ENCODE assay signal across 18 mouse cellular contexts in the genomic region with DNA sequence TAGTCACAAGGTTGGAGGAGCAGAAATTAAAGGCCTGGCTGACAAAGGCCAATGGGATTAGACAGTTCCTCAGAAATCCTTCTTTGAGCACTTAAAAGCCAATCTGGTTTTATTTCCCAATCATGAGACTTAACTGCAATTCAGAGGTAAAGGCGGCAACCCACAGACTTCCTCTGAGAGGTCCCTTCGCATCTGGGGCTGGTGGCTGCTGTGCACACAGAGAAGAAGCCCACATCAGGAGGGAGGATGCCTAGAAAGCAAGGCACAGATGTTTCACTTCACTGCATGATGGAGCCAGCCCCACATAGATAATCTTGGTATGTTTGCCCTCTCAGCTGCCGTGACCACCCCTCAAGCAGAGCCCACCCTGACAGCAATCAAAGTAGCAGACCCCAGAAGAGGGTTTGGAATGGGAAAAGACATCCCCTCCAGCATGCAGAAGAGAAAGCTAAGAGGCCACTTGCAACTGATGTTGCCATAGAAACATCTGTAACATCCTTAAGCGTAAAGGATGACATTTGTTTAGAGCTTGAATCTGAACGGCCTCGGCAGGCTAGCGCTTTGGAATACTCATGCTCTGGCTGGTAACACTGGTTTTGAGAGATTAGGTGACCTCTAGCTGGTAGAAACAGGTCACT.
A peak's percentile ranks its signal among the peaks of the same experiment; 100 is the strongest.
DNase-seq lines count a peak whose midpoint lies in the region; ATAC-seq lines count a peak whose summit lies in the region.
"Had no signal": no experiment of that assay in that cellular context is flagged by ENCODE, and none has a peak within 500 bp of the region (broad histone marks: within the 10 kb centered on the region; RNA-seq: fewer than 3 reads in every experiment).

No protein-coding gene starts in this region.

- H3K4me3 ChIP-seq in forebrain, embryonic 15.5 days: no peak overlapping the region
- no peak overlapping the region for H3K4me3 ChIP-seq in forebrain, embryonic 11.5 days (ENCODE audit: low read depth, low read length)
- no peak overlapping the region for H3K4me3 ChIP-seq in neural tube, embryonic 15.5 days (replicated peaks)
- H3K4me3 ChIP-seq in midbrain, embryonic 15.5 days: no peak overlapping the region
- H3K4me3 ChIP-seq: intestine, embryonic 15.5 days; limb, embryonic 13.5 days; liver, embryonic 15.5 days; myocyte had no signal

- no peak overlapping the region for H3K9ac ChIP-seq in forebrain, embryonic 15.5 days (replicated peaks)
- no peak overlapping the region for H3K9ac ChIP-seq in forebrain, embryonic 11.5 days (ENCODE audit: low read length)
- no peak overlapping the region for H3K9ac ChIP-seq in neural tube, embryonic 15.5 days (replicated peaks)
- H3K9ac ChIP-seq in midbrain, embryonic 15.5 days: no peak overlapping the region
- H3K9ac ChIP-seq: intestine, embryonic 15.5 days; limb, embryonic 13.5 days; liver, embryonic 15.5 days had no signal

- H3K4me2 ChIP-seq in forebrain, embryonic 15.5 days (replicated peaks): no peak overlapping the region
- no peak overlapping the region for H3K4me2 ChIP-seq in forebrain, embryonic 11.5 days (ENCODE audit: low read depth, low read length, severe bottlenecking)
- no peak overlapping the region for H3K4me2 ChIP-seq in neural tube, embryonic 15.5 days
- H3K4me2 ChIP-seq in midbrain, embryonic 15.5 days: no peak overlapping the region
- H3K4me2 ChIP-seq: intestine, embryonic 15.5 days; limb, embryonic 13.5 days; liver, embryonic 15.5 days had no signal

- no peaks in the 10 kb centered on the region for H3K27me3 ChIP-seq in forebrain, embryonic 15.5 days
- no peaks in the 10 kb centered on the region for H3K27me3 ChIP-seq in forebrain, embryonic 11.5 days (ENCODE audit: control insufficient read depth, insufficient read depth, low read length)
- H3K27me3 ChIP-seq in neural tube, embryonic 15.5 days (replicated peaks): no peaks in the 10 kb centered on the region
- H3K27me3 ChIP-seq in midbrain, embryonic 15.5 days (replicated peaks): no peaks in the 10 kb centered on the region
- H3K27me3 ChIP-seq: intestine, embryonic 15.5 days; limb, embryonic 13.5 days had no signal

- 0 out of 2 replicates have a peak, but pooled peaks have one; percentile 30 for ATAC-seq in forebrain, embryonic 15.5 days (replicated peaks)
- ATAC-seq in forebrain, embryonic 11.5 days (replicated peaks; ENCODE audit: low FRiP score): no peak
- peak; percentile 40; the same call in 1 of the 2 replicates for ATAC-seq in neural tube, embryonic 15.5 days (ENCODE audit: low FRiP score)
- peak; percentile 53; the same call in 1 of the 2 replicates for ATAC-seq in midbrain, embryonic 15.5 days (replicated peaks)
- ATAC-seq: activated CD4-positive, CD25-positive, alpha-beta regulatory T cell, adult 4 months; intestine, embryonic 15.5 days had no signal

- H3K4me1 ChIP-seq in forebrain, embryonic 15.5 days: peaks cover 29% of the 10 kb centered on the region
- peaks cover 4% of the 10 kb centered on the region; the same call in 1 of the 2 replicates for H3K4me1 ChIP-seq in forebrain, embryonic 11.5 days (replicated peaks; ENCODE audit: control insufficient read depth, insufficient read depth, low read length)
- 0 out of 2 replicates have a peak, but pooled peaks cover 13% of the 10 kb centered on the region for H3K4me1 ChIP-seq in neural tube, embryonic 15.5 days
- H3K4me1 ChIP-seq in midbrain, embryonic 15.5 days: peaks cover 34% of the 10 kb centered on the region
- H3K4me1 ChIP-seq: liver, embryonic 15.5 days had no signal

- no peaks in the 10 kb centered on the region for H3K9me3 ChIP-seq in forebrain, embryonic 15.5 days
- no peaks in the 10 kb centered on the region for H3K9me3 ChIP-seq in forebrain, embryonic 11.5 days (ENCODE audit: control insufficient read depth, low read length)
- no peaks in the 10 kb centered on the region for H3K9me3 ChIP-seq in neural tube, embryonic 15.5 days (replicated peaks)
- H3K9me3 ChIP-seq in midbrain, embryonic 15.5 days: no peaks in the 10 kb centered on the region
- H3K9me3 ChIP-seq: intestine, embryonic 15.5 days; limb, embryonic 13.5 days; liver, embryonic 15.5 days had no signal

- DNase-seq in forebrain, embryonic 11.5 days (ENCODE audit: low spot score): no peak
- DNase-seq in neural tube, embryonic 10.5 days (ENCODE audit: extremely low spot score, low spot score): no peak
- peak; percentile 22 to 33 for DNase-seq in thymus, postnatal 36 days
- no peak for DNase-seq in lung, postnatal 14 days
- no peak for DNase-seq in heart, postnatal 14 days
- DNase-seq: adrenal gland, postnatal 25 days; cerebellum, postnatal 10 days; heart, adult 18-20 months; lung, postnatal 4 days; right cerebral cortex, postnatal 25 days had no signal

- 65% methylated on average over 7 of the region's 7 CpGs for WGBS in forebrain, embryonic 15.5 days
- 73% methylated on average over 7 of the region's 7 CpGs for WGBS in forebrain, embryonic 11.5 days
- 49% methylated on average over 7 of the region's 7 CpGs for WGBS in neural tube, embryonic 15.5 days
- 32% methylated on average over 7 of the region's 7 CpGs for WGBS in midbrain, embryonic 15.5 days

- peak overlapping the region; percentile 23; the same call in 1 of the 2 replicates for H3K27ac ChIP-seq in forebrain, embryonic 15.5 days (replicated peaks)
- H3K27ac ChIP-seq in forebrain, embryonic 11.5 days (ENCODE audit: low read depth, low read length): no peak overlapping the region
- no peak overlapping the region; the same call in 1 of the 2 replicates for H3K27ac ChIP-seq in neural tube, embryonic 15.5 days (replicated peaks)
- peak overlapping the region; percentile 54 for H3K27ac ChIP-seq in midbrain, embryonic 15.5 days
- H3K27ac ChIP-seq: intestine, embryonic 15.5 days; limb, embryonic 13.5 days; liver, embryonic 15.5 days had no signal

- intact Hi-C loops in heart, postnatal 14 days (cut with DNase I): loop anchor here (10.0 kb wide), 1 partner anchor 263 kb away; no protein-coding TSS in a partner anchor

- H3K36me3 ChIP-seq in forebrain, embryonic 15.5 days: no peaks in the 10 kb centered on the region
- no peaks in the 10 kb centered on the region for H3K36me3 ChIP-seq in forebrain, embryonic 11.5 days (ENCODE audit: control insufficient read depth, insufficient read depth, low read length)
- no peaks in the 10 kb centered on the region for H3K36me3 ChIP-seq in neural tube, embryonic 15.5 days
- H3K36me3 ChIP-seq in midbrain, embryonic 15.5 days (replicated peaks): no peaks in the 10 kb centered on the region
- H3K36me3 ChIP-seq: intestine, embryonic 15.5 days; limb, embryonic 13.5 days; liver, embryonic 15.5 days had no signal

Comparison
In these comparisons a context has a peak if more than half of its experiments do, and no peak if none do; other contexts are left out.
1. H3K27ac ChIP-seq: peak in forebrain, embryonic 15.5 days (single experiment) and midbrain, embryonic 15.5 days (single experiment); none in forebrain, embryonic 11.5 days (single experiment) and neural tube, embryonic 15.5 days (single experiment).
2. DNase-seq: peak in thymus, postnatal 36 days (2 of 2); none in forebrain, embryonic 11.5 days (single experiment), neural tube, embryonic 10.5 days (single experiment), lung, postnatal 14 days (single experiment) and heart, postnatal 14 days (0 of 2).